Mouse (Mus musculus): Measurements from ENCODE around the gene Myh14. TPM values are rescaled to one million over a fixed set of nuclear protein-coding genes. Genes with fewer than 3 reads are reported as not detected.

Myh14 gene
- polyA plus RNA-seq, 1 experiment from 2014 or later, result 0.77 TPM

- no peaks in the 10 kb centered on the region for H3K4me1 ChIP-seq (ENCODE audit: control insufficient read depth, low read depth, low read length)
- no peak overlapping the region for H3K9ac ChIP-seq (ENCODE audit: low read depth, low read length)
- H3K27me3 ChIP-seq (ENCODE audit: control insufficient read depth, insufficient read depth, low read depth, low read length), result peaks cover 54% of the 10 kb centered on the region
- whole genome bisulfite sequencing (ENCODE audit: insufficient replicate concordance), result 3% methylated on average over 24 of the region's 25 CpGs
- H3K4me3 ChIP-seq (ENCODE audit: low read depth, low read length), result peak overlapping the region; percentile 25; the same call in 1 of the 2 replicates
- peak overlapping the region; percentile 43 for H3K4me2 ChIP-seq (ENCODE audit: low read depth, low read length)
- H3K27ac ChIP-seq (ENCODE audit: low read length), result no peak overlapping the region
- H3K9me3 ChIP-seq (replicated peaks; ENCODE audit: control insufficient read depth, low read length), result no peaks in the 10 kb centered on the region
- ATAC-seq (ENCODE audit: low read depth), result no peak
- H3K36me3 ChIP-seq (ENCODE audit: control insufficient read depth, insufficient read depth), result no peaks in the 10 kb centered on the region
Observed at GRCm38 (mm10) chr7:44604139-44604606, 66.5 kb downstream of the Myh14 start.

GRCm38 (mm10) chr7:44603186-44603855, 67.3 kb downstream of the Myh14 start:
- no peak overlapping the region for H3K4me2 ChIP-seq (ENCODE audit: low read depth, low read length)
- H3K4me3 ChIP-seq (ENCODE audit: low read depth, low read length), result no peak overlapping the region
- ATAC-seq (ENCODE audit: low read depth), result no peak
- H3K4me1 ChIP-seq (ENCODE audit: control insufficient read depth, low read depth, low read length), result no peaks in the 10 kb centered on the region
- H3K36me3 ChIP-seq (ENCODE audit: control insufficient read depth, insufficient read depth), result no peaks in the 10 kb centered on the region
- peaks cover 54% of the 10 kb centered on the region for H3K27me3 ChIP-seq (ENCODE audit: control insufficient read depth, insufficient read depth, low read depth, low read length)
- H3K9me3 ChIP-seq (replicated peaks; ENCODE audit: control insufficient read depth, low read length), result no peaks in the 10 kb centered on the region
- no peak overlapping the region for H3K27ac ChIP-seq (ENCODE audit: low read length)
- no peak overlapping the region for H3K9ac ChIP-seq (ENCODE audit: low read depth, low read length)
- WGBS (ENCODE audit: insufficient replicate concordance), result 2% methylated on average over 20 of the region's 20 CpGs

- Histone ChIP-seq H3K36me3 (ENCODE audit: control insufficient read depth, insufficient read depth) (no peaks in the 10 kb centered on the region), H3K4me3 (ENCODE audit: low read depth, low read length) (no peak overlapping the region), H3K27ac (ENCODE audit: low read length) (no peak overlapping the region), H3K9ac (ENCODE audit: low read depth, low read length) (no peak overlapping the region), H3K4me2 (ENCODE audit: low read depth, low read length) (no peak overlapping the region), H3K27me3 (ENCODE audit: control insufficient read depth, insufficient read depth, low read depth, low read length) (peaks cover 54% of the 10 kb centered on the region), H3K4me1 (ENCODE audit: control insufficient read depth, low read depth, low read length) (no peaks in the 10 kb centered on the region), H3K9me3 (replicated peaks; ENCODE audit: control insufficient read depth, low read length) (no peaks in the 10 kb centered on the region)
- WGBS (ENCODE audit: insufficient replicate concordance), result 15% methylated on average over 11 of the region's 11 CpGs
- ATAC-seq (ENCODE audit: low read depth), result no peak
Observed at GRCm38 (mm10) chr7:44602443-44602842, 68.2 kb downstream of the Myh14 start.

DNA sequence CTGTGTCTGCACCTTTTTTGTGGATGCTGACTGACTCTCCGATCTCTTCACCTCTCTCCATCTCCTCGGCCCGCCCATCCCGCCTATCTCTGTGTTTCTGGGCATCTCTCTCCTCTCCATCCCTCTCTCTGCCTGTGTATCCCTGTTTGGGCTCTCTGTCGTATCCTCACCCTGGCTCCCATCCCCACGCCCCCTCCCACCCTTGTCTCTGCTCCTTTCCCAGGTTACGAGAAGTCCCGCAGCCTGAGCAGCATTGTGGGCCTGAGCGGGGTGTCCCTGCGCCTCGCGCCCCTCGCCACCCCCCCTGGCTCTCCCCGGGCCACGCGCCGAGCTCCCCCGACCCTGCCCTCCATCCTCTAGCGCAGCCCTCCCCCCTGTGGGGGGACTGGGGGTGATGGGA, 69.0 kb downstream of the Myh14 start:
- Histone ChIP-seq H3K9ac (ENCODE audit: low read depth, low read length) (no peak overlapping the region), H3K27me3 (ENCODE audit: control insufficient read depth, insufficient read depth, low read depth, low read length) (peaks cover 52% of the 10 kb centered on the region), H3K4me2 (ENCODE audit: low read depth, low read length) (no peak overlapping the region), H3K4me1 (ENCODE audit: control insufficient read depth, low read depth, low read length) (no peaks in the 10 kb centered on the region), H3K27ac (ENCODE audit: low read length) (no peak overlapping the region), H3K9me3 (replicated peaks; ENCODE audit: control insufficient read depth, low read length) (no peaks in the 10 kb centered on the region), H3K4me3 (ENCODE audit: low read depth, low read length) (no peak overlapping the region), H3K36me3 (ENCODE audit: control insufficient read depth, insufficient read depth) (no peaks in the 10 kb centered on the region)
- WGBS (ENCODE audit: insufficient replicate concordance), result 13% methylated on average over 19 of the region's 19 CpGs
- ATAC-seq (ENCODE audit: low read depth), result no peak

DNA sequence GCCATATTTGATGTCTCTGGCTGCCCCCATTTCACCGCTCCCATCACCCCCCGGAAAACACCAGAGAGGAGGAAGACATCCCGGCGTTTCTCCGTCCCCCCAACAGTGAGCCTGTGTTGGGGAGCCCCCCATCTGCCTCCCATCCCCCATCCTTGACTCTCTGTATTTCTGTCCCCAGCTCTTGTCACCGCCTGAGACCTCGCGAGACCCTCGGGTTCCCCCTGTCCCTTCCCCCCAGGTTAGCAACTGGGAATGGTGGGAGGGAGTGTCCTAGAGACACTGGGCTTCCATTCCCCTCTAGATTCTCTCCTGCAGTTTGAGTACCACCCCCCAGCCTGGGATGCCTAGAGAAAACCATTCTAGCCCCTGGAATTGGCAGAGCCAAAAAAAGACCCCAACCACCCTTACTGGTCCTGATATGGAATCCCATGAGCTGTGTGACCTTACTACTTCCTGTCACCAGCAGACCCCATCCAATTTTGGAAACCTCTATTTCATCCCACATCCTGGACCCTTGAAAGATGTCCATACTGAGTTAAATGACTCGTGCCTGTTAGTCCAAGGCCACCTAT, 69.9 kb downstream of the Myh14 start:
- Histone ChIP-seq H3K4me1 (ENCODE audit: control insufficient read depth, low read depth, low read length) (no peaks in the 10 kb centered on the region), H3K36me3 (ENCODE audit: control insufficient read depth, insufficient read depth) (no peaks in the 10 kb centered on the region), H3K4me3 (ENCODE audit: low read depth, low read length) (no peak overlapping the region), H3K9ac (ENCODE audit: low read depth, low read length) (no peak overlapping the region), H3K27ac (ENCODE audit: low read length) (no peak overlapping the region), H3K4me2 (ENCODE audit: low read depth, low read length) (no peak overlapping the region), H3K27me3 (ENCODE audit: control insufficient read depth, insufficient read depth, low read depth, low read length) (peaks cover 45% of the 10 kb centered on the region), H3K9me3 (replicated peaks; ENCODE audit: control insufficient read depth, low read length) (no peaks in the 10 kb centered on the region)
- WGBS (ENCODE audit: insufficient replicate concordance), result 48% methylated on average over 10 of the region's 10 CpGs
- ATAC-seq (ENCODE audit: low read depth), result no peak

DNA sequence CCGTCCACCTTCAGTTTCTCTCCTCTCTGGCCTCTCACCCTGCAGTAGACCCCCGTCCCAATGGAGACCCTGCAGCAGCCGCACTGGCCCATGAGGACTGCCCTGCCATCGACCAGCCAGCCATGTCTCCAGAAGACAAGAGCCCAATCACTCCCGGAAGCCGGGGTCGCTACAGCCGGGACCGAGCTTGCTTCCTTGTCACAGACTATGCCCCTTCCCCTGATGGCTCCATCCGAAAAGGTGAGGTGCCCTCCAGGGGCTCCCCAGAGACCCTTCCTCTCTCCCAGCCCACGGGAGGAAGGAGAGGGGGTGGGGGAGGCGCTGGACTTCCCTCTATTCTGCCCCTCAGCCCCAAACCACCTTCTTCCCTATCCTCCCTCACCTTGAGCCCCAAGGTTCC, 72.3 kb downstream of the Myh14 start:
- WGBS (ENCODE audit: insufficient replicate concordance), result 66% methylated on average over 11 of the region's 12 CpGs
- no peak overlapping the region for H3K4me3 ChIP-seq (ENCODE audit: low read depth, low read length)
- no peak overlapping the region for H3K9ac ChIP-seq (ENCODE audit: low read depth, low read length)
- no peaks in the 10 kb centered on the region for H3K9me3 ChIP-seq (replicated peaks; ENCODE audit: control insufficient read depth, low read length)
- no peak overlapping the region for H3K4me2 ChIP-seq (ENCODE audit: low read depth, low read length)
- no peak for ATAC-seq (ENCODE audit: low read depth)
- no peaks in the 10 kb centered on the region for H3K36me3 ChIP-seq (ENCODE audit: control insufficient read depth, insufficient read depth)
- H3K27ac ChIP-seq (ENCODE audit: low read length), result no peak overlapping the region
- peaks cover 30% of the 10 kb centered on the region for H3K27me3 ChIP-seq (ENCODE audit: control insufficient read depth, insufficient read depth, low read depth, low read length)
- no peaks in the 10 kb centered on the region; the same call in 1 of the 2 replicates for H3K4me1 ChIP-seq (ENCODE audit: control insufficient read depth, low read depth, low read length)

GRCm38 (mm10) chr7:44597666-44598065, 73.0 kb downstream of the Myh14 start:
- Histone ChIP-seq H3K4me1 (ENCODE audit: control insufficient read depth, low read depth, low read length) (no peaks in the 10 kb centered on the region; the same call in 1 of the 2 replicates), H3K9me3 (replicated peaks; ENCODE audit: control insufficient read depth, low read length) (no peaks in the 10 kb centered on the region), H3K4me2 (ENCODE audit: low read depth, low read length) (no peak overlapping the region), H3K9ac (ENCODE audit: low read depth, low read length) (no peak overlapping the region), H3K27ac (ENCODE audit: low read length) (no peak overlapping the region), H3K36me3 (ENCODE audit: control insufficient read depth, insufficient read depth) (no peaks in the 10 kb centered on the region), H3K27me3 (ENCODE audit: control insufficient read depth, insufficient read depth, low read depth, low read length) (peaks cover 30% of the 10 kb centered on the region), H3K4me3 (ENCODE audit: low read depth, low read length) (no peak overlapping the region)
- WGBS (ENCODE audit: insufficient replicate concordance), result 55% methylated on average over 4 of the region's 4 CpGs
- ATAC-seq (ENCODE audit: low read depth), result no peak

DNA sequence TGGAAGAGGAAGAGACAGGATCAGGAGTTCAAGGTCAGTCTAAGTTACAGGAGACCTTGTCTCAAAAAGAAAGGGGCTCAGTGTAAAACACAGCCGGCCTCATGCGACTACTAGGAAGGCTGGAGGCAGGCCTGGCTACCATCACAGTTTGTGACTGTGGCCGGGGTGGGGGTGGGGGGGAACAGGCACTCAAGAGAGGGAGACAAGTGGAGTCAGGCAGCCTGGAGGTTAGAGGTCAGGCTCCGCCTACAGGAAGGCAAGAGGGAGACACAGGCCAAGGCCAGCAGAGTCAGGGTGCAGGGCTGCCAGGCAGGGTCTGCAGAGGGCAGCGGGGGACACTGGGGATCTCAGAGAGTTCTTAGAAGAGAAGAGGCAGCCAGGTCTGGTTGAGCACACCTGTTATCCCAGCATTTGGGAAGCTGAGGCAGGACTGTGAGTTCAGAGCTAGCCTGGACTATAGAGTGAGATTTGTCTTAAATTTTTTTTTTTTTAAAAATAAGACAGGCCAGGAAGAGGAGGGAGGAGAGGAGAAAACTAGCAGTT, 73.6 kb downstream of the Myh14 start:
- Histone ChIP-seq H3K9ac (ENCODE audit: low read depth, low read length) (no peak overlapping the region), H3K4me2 (ENCODE audit: low read depth, low read length) (no peak overlapping the region), H3K27me3 (ENCODE audit: control insufficient read depth, insufficient read depth, low read depth, low read length) (peaks cover 30% of the 10 kb centered on the region), H3K9me3 (replicated peaks; ENCODE audit: control insufficient read depth, low read length) (no peaks in the 10 kb centered on the region), H3K4me3 (ENCODE audit: low read depth, low read length) (no peak overlapping the region), H3K36me3 (ENCODE audit: control insufficient read depth, insufficient read depth) (no peaks in the 10 kb centered on the region), H3K27ac (ENCODE audit: low read length) (no peak overlapping the region), H3K4me1 (ENCODE audit: control insufficient read depth, low read depth, low read length) (no peaks in the 10 kb centered on the region; the same call in 1 of the 2 replicates)
- ATAC-seq (ENCODE audit: low read depth), result no peak
- 35% methylated on average over 5 of the region's 5 CpGs for WGBS (ENCODE audit: insufficient replicate concordance)

GRCm38 (mm10) chr7:44596051-44596450, 74.6 kb downstream of the Myh14 start:
- Histone ChIP-seq H3K27ac (ENCODE audit: low read length) (no peak overlapping the region), H3K9me3 (replicated peaks; ENCODE audit: control insufficient read depth, low read length) (no peaks in the 10 kb centered on the region), H3K27me3 (ENCODE audit: control insufficient read depth, insufficient read depth, low read depth, low read length) (peaks cover 32% of the 10 kb centered on the region), H3K36me3 (ENCODE audit: control insufficient read depth, insufficient read depth) (no peaks in the 10 kb centered on the region), H3K4me2 (ENCODE audit: low read depth, low read length) (no peak overlapping the region), H3K9ac (ENCODE audit: low read depth, low read length) (no peak overlapping the region), H3K4me1 (ENCODE audit: control insufficient read depth, low read depth, low read length) (peaks cover 6% of the 10 kb centered on the region; the same call in 1 of the 2 replicates), H3K4me3 (ENCODE audit: low read depth, low read length) (no peak overlapping the region)
- WGBS (ENCODE audit: insufficient replicate concordance), result 73% methylated on average over 6 of the region's 6 CpGs
- ATAC-seq (ENCODE audit: low read depth), result no peak

Data from liver, embryonic 16.5 days (tissue).